Mouse (Mus musculus) MEL (cell line): ENCODE measurements at regions not wholly inside any gene's neighbourhood (a gene's known extent, or its start where the extent isn't known, plus 50 kb on each side); places are given as distances from the start of the nearest gene placed in this dataset.

ENCODE experiments used
- DNase-seq: peaks from one replicate; pipeline ENCODE4 v3.0.0; 2011; ENCODE audit warnings: low read depth, low spot score
- H3K27ac ChIP-seq: 2 replicates; pipeline ENCODE4 v1.5.1; 2012; ENCODE audit warnings: low read depth, mild to moderate bottlenecking, control low read depth, low read length, moderate library complexity; ENCODE audit not compliant: control insufficient read depth
- H3K27me3 ChIP-seq, 2 experiments: fragments of 150-350 bp in 1 of 2; sonication (generic) in 1 of 2; 2 replicates each; pipeline ENCODE4 v1.6.1; 2012; ENCODE audit warnings: low read length in 2 of 2, mild to moderate bottlenecking in 2 of 2, improper control_type of control experiment in 1 of 2, moderate library complexity in 1 of 2; ENCODE audit not compliant: insufficient read depth in 2 of 2, control insufficient read depth in 1 of 2
- H3K36me3 ChIP-seq, 2 experiments: 2 replicates each; pipeline ENCODE4 v1.6.1; 2012 to 2014; ENCODE audit warnings: low read length in 2 of 2, improper control_type of control experiment in 1 of 2, inconsistent platforms in 1 of 2, mild to moderate bottlenecking in 1 of 2; ENCODE audit not compliant: insufficient read depth in 2 of 2, control insufficient read depth in 1 of 2
- H3K4me1 ChIP-seq, 2 experiments: fragments of 150-350 bp in 1 of 2; sonication (generic) in 1 of 2; 2 replicates each; pipeline ENCODE4 v1.6.1; 2012; ENCODE audit warnings: low read length in 2 of 2, improper control_type of control experiment in 1 of 2, mild to moderate bottlenecking in 1 of 2; ENCODE audit not compliant: insufficient read depth in 2 of 2, control insufficient read depth in 1 of 2
- H3K4me3 ChIP-seq, 2 experiments: fragments of 150-350 bp in 1 of 2; sonication (generic) in 1 of 2; 2 replicates each; pipeline ENCODE4 v1.5.1; 2012; ENCODE audit warnings: low read depth in 2 of 2, low read length in 2 of 2, mild to moderate bottlenecking in 2 of 2, moderate library complexity in 2 of 2, control low read depth in 1 of 2, improper control_type of control experiment in 1 of 2; ENCODE audit not compliant: control insufficient read depth in 1 of 2, insufficient read depth in 1 of 2
- H3K79me2 ChIP-seq: 2 replicates; pipeline ENCODE4 v1.6.1; 2012; ENCODE audit warnings: mild to moderate bottlenecking, low read length, moderate library complexity; ENCODE audit not compliant: control insufficient read depth, poor library complexity, insufficient read depth
- H3K9ac ChIP-seq: 2 replicates; pipeline ENCODE4 v1.6.1; 2012; ENCODE audit warnings: low read depth, mild to moderate bottlenecking, control low read depth, low read length, moderate library complexity; ENCODE audit not compliant: control insufficient read depth, poor library complexity, severe bottlenecking
- H3K9me3 ChIP-seq: fragments of 150-350 bp; sonication (generic); replicated peaks from 2 replicates; pipeline ENCODE4 v1.6.1; 2012; ENCODE audit warnings: mild to moderate bottlenecking, low read length, improper control_type of control experiment, moderate library complexity; ENCODE audit not compliant: insufficient read depth
- CHD1 ChIP-seq: IDR thresholded peaks from 2 replicates; pipeline ENCODE4 v1.6.1; 2012; ENCODE audit warnings: low read depth, mild to moderate bottlenecking, inconsistent platforms, low read length, improper control_type of control experiment
- USF2 ChIP-seq, 2 experiments: IDR thresholded peaks; 2 replicates each; pipeline ENCODE4 v1.6.1; 2011 to 2012; ENCODE audit warnings: improper control_type of control experiment in 2 of 2, low read length in 2 of 2, borderline replicate concordance in 1 of 2, inconsistent platforms in 1 of 2, low read depth in 1 of 2, mild to moderate bottlenecking in 1 of 2; ENCODE audit not compliant: insufficient read depth in 1 of 2

DNA sequence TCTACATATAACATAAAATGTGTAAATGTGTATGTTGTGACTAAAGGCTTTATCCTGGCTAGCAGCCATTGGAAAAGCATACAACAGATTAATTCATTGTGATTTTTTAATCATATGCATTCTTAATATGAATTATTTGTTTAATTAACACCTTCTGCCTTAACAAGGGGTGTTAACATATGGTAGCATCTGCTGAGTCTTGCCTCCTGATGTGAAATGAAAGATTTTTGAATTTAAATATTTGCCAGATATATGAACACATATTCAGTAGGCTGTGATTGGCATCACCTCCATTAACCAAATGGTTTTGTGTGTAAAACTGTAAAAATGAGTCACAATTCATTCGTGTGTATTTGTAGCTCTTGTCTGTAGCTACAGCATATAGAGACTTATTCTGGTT, 854.3 kb downstream of the D3Ertd751e start:
- Histone ChIP-seq H3K9ac (no peak overlapping the region), H3K4me3 (no peak overlapping the region), H3K4me1 (no peaks in the 10 kb centered on the region), H3K36me3 (no peaks in the 10 kb centered on the region)
- no peak for TF ChIP-seq CHD1
- no peak for TF ChIP-seq USF2 (IDR thresholded peaks at IDR 0.05; ENCODE audit: borderline replicate concordance in 1 of 2, insufficient read depth in 1 of 2, low read depth in 1 of 2, low read length in 2 of 2)
- TF ChIP-seq, all 39 proteins: peak for 0
- Histone ChIP-seq H3K79me2 (no peaks in the 10 kb centered on the region), H3K27me3 (no peaks in the 10 kb centered on the region), H3K27ac (no peak overlapping the region), H3K9me3 (no peaks in the 10 kb centered on the region)
- DNase-seq = no peak
